Mouse (Mus musculus) bone marrow, adult 2 months (tissue): ENCODE data around the gene Rptor.

ENCODE experiments used
- CTCF ChIP-seq: fragments of 200-500 bp; IDR thresholded peaks from 2 replicates; pipeline ENCODE4 v1.5.1; 2011; ENCODE audit warnings: low read length, control low read depth; ENCODE audit not compliant: control insufficient read depth, insufficient read depth
- POLR2A ChIP-seq: fragments of 200-500 bp; IDR thresholded peaks from 2 replicates; pipeline ENCODE4 v1.6.1; 2011; ENCODE audit warnings: low read depth, mild to moderate bottlenecking, control low read depth, low read length, borderline replicate concordance; ENCODE audit not compliant: control insufficient read depth

DNA sequence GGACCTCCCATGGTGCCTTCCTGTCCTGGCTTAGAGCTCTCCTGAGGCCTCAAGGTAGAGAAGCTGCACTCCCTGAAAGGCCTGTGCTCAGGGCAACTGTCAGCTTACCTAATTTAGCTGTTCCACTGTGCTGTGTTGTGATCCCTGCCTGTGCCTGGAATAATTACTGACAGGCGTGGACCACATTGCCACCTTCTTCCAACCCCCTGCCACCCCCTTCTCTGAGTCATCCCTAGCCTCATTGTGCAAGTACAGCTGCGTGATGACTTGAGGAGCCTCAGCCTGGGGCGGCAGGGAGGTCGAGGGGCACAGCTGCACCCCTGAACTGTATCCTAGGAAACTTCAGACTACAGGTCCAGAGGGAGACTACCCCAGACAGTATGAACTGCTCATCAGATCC lies 345.6 kb downstream of the Rptor start:
- TF ChIP-seq CTCF (no peak), POLR2A (no peak)
